Mouse (Mus musculus) heart, postnatal 0 days (tissue): ENCODE results near the gene Bend3.

ENCODE experiments used
- CTCF ChIP-seq: IDR thresholded peaks from 2 replicates; pipeline ENCODE4 v1.5.1; 2016; ENCODE audit warnings: antibody characterized with exemption, control low read depth, low read depth
- EP300 ChIP-seq: IDR thresholded peaks from 2 replicates; pipeline ENCODE4 v1.6.1; 2016; ENCODE audit warnings: antibody characterized with exemption, low read depth

DNA sequence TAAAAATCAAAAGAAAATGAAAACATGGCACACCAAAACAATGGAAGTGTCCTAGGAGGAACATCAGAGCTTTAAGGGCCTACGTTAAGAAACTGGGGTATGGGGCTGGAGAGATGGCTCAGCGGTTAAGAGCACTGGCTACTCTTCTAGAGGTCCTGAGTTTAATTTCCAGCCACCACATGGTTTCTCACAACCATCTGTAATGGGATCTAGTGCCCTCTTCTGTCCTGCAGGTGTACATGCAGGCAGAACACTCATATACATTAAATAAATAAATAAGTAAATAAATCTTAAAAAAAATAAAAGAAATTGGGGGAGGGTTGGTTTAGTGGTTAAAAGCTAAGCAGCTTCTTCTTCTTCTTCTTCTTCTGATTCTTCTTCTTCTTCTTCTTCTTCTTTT is 82.7 kb downstream of the Bend3 start:
- TF ChIP-seq CTCF: no peak
- TF ChIP-seq EP300: no peak
